Mouse (Mus musculus) gonadal fat pad, adult 2 months (tissue): ENCODE measurements at regions not wholly inside any gene's neighbourhood (a gene's known extent, or its start where the extent isn't known, plus 50 kb on each side); places are given as distances from the start of the nearest gene placed in this dataset.
"Not testable (repeated sequence)": the region's sequence is repeated elsewhere in the genome, so short reads cannot be mapped to it uniquely, and the experiment has no call there.

Experiments
- DNase-seq: peaks from one replicate; pipeline ENCODE4 v3.0.0-alpha.2; 2012; ENCODE audit warnings: low read depth

- DNase-seq = no peak
Observed at GRCm38 (mm10) chr5:100309807-100310165, 106.2 kb downstream of the Sec31a start.

GRCm38 (mm10) chr5:100309071-100309806, 106.8 kb downstream of the Sec31a start:
- DNase-seq = no peak

GRCm38 (mm10) chr5:100304403-100304802, 111.6 kb downstream of the Sec31a start:
- no peak for DNase-seq

DNA sequence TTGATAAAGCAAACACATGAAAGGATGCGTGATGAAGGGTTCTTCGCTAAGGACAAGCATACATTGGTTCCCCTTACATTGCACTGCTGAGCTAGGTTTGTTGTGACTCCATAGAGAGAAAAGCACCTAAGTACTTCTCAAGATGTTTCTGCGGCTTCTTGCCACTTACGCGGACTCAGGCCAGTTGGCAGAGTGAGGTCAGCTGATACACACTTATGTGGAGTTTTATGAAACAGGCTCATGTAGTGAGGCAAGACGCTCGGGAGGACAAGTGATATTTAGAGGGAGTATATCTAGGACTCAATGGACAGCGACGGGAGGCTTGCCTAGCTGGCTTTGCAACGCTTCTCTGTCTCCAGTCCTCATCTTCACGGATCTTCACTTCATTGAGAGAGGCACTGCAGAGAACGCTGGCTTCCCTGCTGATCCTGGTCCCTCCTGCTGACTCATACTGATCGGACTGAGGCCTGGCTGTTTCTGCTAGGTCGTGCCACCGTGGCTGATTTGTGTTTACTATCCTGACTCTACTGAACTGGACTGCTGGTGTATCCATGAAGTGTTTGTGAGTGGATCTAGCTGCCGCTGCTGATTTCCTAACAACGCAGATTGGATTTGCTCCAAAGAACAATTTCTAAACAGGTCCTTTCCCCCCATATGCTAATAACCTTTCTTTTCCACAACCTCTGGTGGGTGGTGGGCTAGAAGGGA, 113.8 kb downstream of the Sec31a start:
- DNase-seq = no peak

- DNase-seq = no peak
Observed at GRCm38 (mm10) chr5:100299141-100299540, 116.9 kb downstream of the Sec31a start.

- no peak for DNase-seq
Observed at GRCm38 (mm10) chr5:100294189-100294588, 121.8 kb downstream of the Sec31a start.

- no peak for DNase-seq
Observed at GRCm38 (mm10) chr5:100280215-100280614, 120.6 kb upstream of the Tmem150c start.

GRCm38 (mm10) chr5:100279474-100279873, 119.9 kb upstream of the Tmem150c start:
- no peak for DNase-seq

GRCm38 (mm10) chr5:100274674-100275073, 115.1 kb upstream of the Tmem150c start:
- DNase-seq = no peak

DNA sequence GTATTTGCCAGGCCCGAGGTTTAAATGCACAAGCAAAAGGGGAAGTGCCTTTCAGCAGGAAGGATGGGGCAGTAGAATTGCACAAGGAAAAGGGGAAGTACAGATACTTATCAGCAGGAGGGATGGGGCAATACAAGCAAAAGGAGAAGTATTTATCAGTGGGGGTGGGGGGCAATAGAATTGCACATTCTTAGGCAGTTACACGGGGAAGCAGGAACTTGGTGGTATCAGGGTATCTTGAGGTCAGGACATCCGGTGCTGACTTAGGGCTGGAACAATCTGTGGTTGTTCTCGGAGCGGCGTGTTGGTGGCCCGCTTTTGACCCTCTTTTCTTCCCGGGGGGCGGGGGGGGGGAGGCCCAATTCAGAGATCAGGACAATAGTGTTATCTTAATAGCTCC, 112.4 kb upstream of the Tmem150c start:
- DNase-seq = not testable (repeated sequence)

- no peak for DNase-seq
Observed at GRCm38 (mm10) chr5:100270841-100271686, 111.5 kb upstream of the Tmem150c start.

DNA sequence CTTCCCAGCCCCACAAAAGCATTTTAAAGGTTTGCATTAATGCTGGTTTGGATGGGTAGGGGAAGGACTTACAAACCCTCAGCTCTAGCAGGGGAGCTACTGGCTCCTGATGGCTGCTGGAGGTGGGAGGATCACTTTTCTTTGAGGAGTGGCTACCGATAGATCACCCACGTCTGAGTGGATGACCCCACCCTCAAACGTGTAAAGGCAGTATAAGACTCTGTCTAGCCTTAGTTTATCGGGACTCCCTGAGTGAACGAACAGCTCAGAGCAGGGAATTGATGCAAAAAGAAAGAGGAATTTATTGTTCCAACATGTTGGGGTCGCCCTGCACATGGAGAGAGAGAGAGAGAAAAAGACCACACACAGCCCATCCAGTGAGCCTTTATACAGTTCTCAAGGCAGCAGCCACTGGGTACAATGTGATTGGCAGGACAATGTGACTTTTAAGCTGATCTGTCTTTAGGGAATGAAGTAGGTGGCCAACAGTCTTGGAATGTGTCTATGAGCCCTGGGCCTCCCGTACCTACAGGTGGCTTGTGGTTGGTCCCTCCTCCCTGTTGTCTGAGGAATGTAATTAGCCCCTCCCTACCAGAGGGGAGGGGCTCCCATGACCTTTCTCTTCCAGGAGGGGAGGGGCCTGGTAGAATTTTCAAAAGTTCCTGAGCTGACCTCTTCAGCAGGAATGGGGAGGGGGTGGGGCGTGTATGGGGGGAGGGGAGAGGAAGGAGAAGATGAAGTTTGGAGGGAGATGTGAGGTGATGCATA, 108.7 kb upstream of the Tmem150c start:
- DNase-seq = no peak

DNA sequence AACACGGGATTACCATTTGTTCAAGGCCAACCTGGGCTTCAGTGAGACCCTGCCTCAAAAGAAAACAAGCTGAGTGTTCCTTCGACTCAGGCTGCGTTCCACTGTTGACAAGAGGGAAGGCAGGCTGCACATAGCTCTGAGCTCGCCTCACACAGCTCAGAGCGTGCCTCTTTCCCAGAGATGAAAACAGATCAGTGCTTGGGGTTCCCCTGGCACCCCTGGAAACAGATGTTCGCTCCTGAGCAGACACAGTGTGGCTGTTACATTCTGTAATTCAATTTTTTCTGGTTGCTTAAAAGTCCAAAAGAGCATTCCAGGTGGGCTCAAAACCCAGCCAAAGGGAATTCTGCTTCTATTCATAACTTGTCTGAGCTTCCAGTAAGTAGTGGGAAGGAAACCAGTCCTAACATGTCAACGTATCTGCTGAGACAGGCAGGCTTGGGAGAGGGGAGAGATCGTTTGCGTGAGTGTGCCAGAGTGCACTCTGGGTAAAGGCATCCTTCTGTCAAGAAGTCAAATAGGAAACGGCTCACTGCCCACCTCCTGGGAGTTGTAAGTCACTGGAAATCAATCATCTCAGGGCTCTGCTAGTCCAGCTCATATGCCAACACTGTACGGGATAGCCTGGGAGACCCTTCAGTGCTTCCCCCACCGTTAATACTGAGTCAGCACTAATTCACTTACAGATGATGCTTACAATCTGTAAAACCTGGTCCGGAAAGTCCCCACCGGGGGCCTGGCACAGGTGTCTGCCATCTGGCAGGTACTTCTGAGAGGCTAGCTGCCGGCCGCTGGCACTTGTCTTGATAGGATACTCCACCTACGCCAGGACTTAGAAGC, 107.3 kb upstream of the Tmem150c start:
- peak; percentile 51 for DNase-seq

GRCm38 (mm10) chr5:100259803-100260693, 100.4 kb upstream of the Tmem150c start:
- DNase-seq = no peak

GRCm38 (mm10) chr5:100258952-100259710, 99.5 kb upstream of the Tmem150c start:
- DNase-seq = no peak

DNA sequence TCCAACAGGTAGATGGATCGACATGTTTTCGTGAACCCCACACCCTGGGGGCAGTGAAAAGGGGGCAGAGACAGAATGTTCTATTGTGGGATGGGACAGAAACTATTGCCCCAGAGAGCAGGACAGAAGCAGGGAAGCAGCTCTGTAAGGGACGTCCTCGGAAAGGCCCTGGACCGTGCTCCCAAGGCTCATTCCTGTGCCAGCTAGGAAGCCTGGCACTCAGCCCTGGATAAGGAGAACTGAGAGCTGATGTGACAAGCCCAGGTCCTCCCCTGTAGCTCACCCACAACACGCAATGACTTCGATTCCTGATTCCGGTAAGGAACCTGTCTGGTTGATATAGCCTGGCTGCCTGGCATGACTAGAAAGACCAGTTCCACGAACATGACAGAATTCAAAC, 95.7 kb upstream of the Tmem150c start:
- DNase-seq = no peak

- DNase-seq = no peak
Observed at GRCm38 (mm10) chr5:100252036-100252435, 92.4 kb upstream of the Tmem150c start.

DNA sequence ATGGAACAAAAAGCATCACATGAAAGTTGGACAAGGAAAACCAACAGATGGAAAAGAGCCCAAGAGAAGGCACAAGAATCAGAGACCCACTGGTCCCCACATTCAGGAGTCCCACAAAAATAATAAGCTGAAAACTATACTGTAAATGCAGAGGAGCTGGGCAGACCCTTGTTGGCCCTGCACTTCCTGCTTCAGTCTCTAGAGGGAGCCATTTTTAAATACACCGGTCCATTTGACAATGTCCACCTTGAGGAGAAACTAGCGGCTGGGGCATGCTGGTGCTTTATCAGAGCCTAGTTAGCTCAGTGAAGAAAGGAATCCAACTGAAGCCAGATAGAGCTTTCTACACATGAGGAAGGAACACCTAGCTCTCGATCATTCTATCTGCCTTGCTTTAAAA, 90.1 kb upstream of the Tmem150c start:
- DNase-seq = no peak

GRCm38 (mm10) chr5:100248611-100249010, 89.0 kb upstream of the Tmem150c start:
- no peak for DNase-seq
